Mouse (Mus musculus) lung, adult 2 months (tissue): Measurements from ENCODE around the gene Mybl2.

Source experiments
- CTCF ChIP-seq: fragments of 200-500 bp; IDR thresholded peaks from 2 replicates; pipeline ENCODE4 v1.5.1; 2011; ENCODE audit warnings: mild to moderate bottlenecking, low read length, control low read depth; ENCODE audit not compliant: insufficient read depth
- POLR2A ChIP-seq: fragments of 200-500 bp; IDR thresholded peaks from 2 replicates; pipeline ENCODE4 v1.6.1; 2011; ENCODE audit warnings: low read depth, mild to moderate bottlenecking, control low read depth, low read length, borderline replicate concordance; ENCODE audit errors: extremely low read depth

DNA sequence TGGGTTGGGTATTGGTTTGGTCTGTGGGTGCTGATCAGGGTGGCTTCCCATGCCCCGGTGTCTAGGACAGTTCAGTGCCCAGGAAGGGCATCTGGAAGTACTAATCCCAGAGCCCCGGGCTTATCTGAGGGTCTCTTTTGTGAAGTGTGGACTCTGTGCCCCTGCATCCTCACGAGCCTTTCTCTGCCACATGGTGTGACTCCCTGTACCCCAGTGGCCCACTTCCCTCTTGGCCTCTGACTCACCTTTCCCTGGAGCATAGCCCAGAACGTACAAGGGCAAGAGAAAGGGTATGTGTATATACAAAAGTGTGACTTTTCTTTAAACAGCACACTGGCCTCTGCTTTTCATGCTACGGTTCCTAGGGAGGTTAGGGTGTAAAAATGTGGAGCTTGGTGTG is 1.2 kb downstream of the Mybl2 start:
- TF ChIP-seq CTCF: no peak
- no peak for TF ChIP-seq POLR2A
